Mouse (Mus musculus) heart, adult 2 months (tissue): ENCODE measurements around the gene Ptchd3. TPM values are rescaled to one million over a fixed set of nuclear protein-coding genes. Genes with fewer than 3 reads are reported as not detected.
A peak's percentile ranks its signal among the peaks of the same experiment; 100 is the strongest.

ENCODE experiments used
- DNase-seq, 2 experiments: peaks; one replicate each; pipeline ENCODE4 v3.0.0; 2021
- H3K27ac ChIP-seq: fragments of 200-600 bp; 2 replicates; pipeline ENCODE4 v1.8.1; 2022
- H3K27me3 ChIP-seq: fragments of 200-500 bp; 2 replicates; pipeline ENCODE4 v1.6.1; 2012; ENCODE audit warnings: mild to moderate bottlenecking, low read length, inconsistent platforms, mixed read lengths; ENCODE audit not compliant: control insufficient read depth, insufficient read depth
- H3K36me3 ChIP-seq: fragments of 200-500 bp; 2 replicates; pipeline ENCODE4 v1.6.1; 2012; ENCODE audit warnings: low read length, inconsistent platforms; ENCODE audit not compliant: control insufficient read depth, insufficient read depth
- H3K4me1 ChIP-seq: fragments of 200-500 bp; 2 replicates; pipeline ENCODE4 v1.6.1; 2011; ENCODE audit warnings: low read length; ENCODE audit not compliant: control insufficient read depth, insufficient read depth
- H3K4me3 ChIP-seq: fragments of 200-600 bp; 2 replicates; pipeline ENCODE4 v1.8.1; 2022
- H3K79me2 ChIP-seq: fragments of 200-500 bp; replicated peaks from 2 replicates; pipeline ENCODE4 v1.6.1; 2012; ENCODE audit warnings: mild to moderate bottlenecking, inconsistent platforms, low read length, moderate library complexity, mixed read lengths; ENCODE audit not compliant: control insufficient read depth, insufficient read depth
- H3K9ac ChIP-seq: fragments of 200-500 bp; 2 replicates; pipeline ENCODE4 v1.6.1; 2012; ENCODE audit warnings: low read depth, mild to moderate bottlenecking, control low read depth, inconsistent platforms, low read length, mixed read lengths
- CTCF ChIP-seq: fragments of 200-600 bp; IDR thresholded peaks from 2 replicates; pipeline ENCODE4 v1.8.1; 2022; ENCODE audit warnings: antibody characterized with exemption, mild to moderate bottlenecking, moderate library complexity
- EP300 ChIP-seq: fragments of 200-500 bp; IDR thresholded peaks from 2 replicates; pipeline ENCODE4 v1.6.1; 2011; ENCODE audit warnings: low read depth, low read length, control low read depth; ENCODE audit not compliant: insufficient read depth
- POLR2A ChIP-seq: fragments of 200-500 bp; IDR thresholded peaks from 2 replicates; pipeline ENCODE4 v1.6.1; 2011; ENCODE audit warnings: mild to moderate bottlenecking, low read depth, low read length, control low read depth; ENCODE audit not compliant: insufficient read depth
- WGBS: fragments of 180-500 bp; shearing (Covaris S2); methylation state at CpG from one replicate; pipeline ENCODE4 v1.1.7; 2018; 5-methylcytosine and 5-hydroxymethylcytosine counted together
- intact Hi-C: fragments of 180-260 bp; cut with DNase I; formaldehyde crosslinking; loops from one replicate; pipeline ENCODE4 v1.15.1; 2025
- polyA plus RNA-seq: library from polyadenylated mRNA; depleted of rRNA; stranded (reverse); fragments of >200 nt; gene quantifications from 2 replicates; pipeline ENCODE4 v1.2.3, GENCODE M21; 2012
- total RNA-seq, 2 experiments: library from RNA; stranded (reverse); gene quantifications; 2 replicates each; pipeline ENCODE4 v1.2.3; 2021

The Ptchd3 gene
- total and polyA plus RNA-seq, 3 experiments = 0.18 to 0.31 (median 0.21) TPM

DNA sequence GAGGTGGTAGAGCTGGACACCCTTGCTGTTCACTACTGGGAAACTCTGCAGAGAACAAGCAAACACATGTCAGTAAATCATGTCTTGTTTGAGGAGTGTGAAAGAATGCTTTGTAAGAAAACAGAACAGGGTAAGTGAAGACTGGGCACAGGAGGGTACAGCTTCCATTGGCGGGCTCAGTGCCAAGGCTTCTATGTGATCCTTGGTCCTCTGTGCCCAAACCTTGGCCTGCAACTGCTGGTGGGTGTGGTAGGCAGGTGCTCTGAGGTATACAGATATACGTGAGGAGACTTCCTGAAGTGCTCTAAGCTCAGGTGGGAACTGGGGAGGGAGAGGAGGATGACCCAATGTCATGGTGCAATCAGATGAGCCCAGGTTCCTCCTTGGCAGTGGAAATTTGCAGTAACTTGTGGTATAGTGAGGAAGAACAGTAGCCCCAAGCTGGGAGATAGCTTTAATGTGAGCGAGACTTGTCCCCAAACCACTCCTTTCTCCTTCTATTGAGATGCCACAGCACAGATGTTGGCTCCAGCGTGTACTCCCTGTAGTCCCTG is 30.2 kb upstream of the Ptchd3 start:
- Histone ChIP-seq H3K27ac (no peak overlapping the region), H3K4me3 (no peak overlapping the region), H3K9ac (no peak overlapping the region), H3K79me2 (no peaks in the 10 kb centered on the region), H3K27me3 (no peaks in the 10 kb centered on the region), H3K36me3 (peaks cover under 1% of the 10 kb centered on the region; the same call in 1 of the 2 replicates), H3K4me1 (peaks cover 5% of the 10 kb centered on the region)
- no peak for TF ChIP-seq EP300
- no peak for TF ChIP-seq POLR2A
- TF ChIP-seq CTCF = no peak
- intact Hi-C loops = no loop called here
- WGBS = 92% methylated on average over 4 of the region's 4 CpGs
- DNase-seq = no peak

DNA sequence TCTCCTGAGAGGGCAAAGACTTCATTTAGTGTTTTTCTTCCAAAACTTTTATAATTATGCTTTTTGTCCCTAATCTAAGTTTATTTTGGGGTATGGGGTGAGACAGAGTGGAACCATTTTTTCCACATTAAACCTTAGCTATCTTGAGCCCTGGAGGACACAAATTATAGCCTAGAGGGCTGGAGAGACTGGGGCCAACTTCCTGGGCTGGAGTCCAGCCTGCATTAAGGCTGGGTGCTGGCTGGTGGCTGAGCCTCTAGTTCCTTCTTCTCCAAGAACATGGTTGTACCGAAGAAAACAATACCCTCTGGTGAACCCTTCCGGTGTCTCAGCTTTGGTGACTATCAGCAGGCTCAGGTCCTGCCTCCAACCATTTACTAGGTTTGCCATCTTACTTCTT is 27.3 kb upstream of the Ptchd3 start:
- H3K36me3 ChIP-seq = no peaks in the 10 kb centered on the region
- DNase-seq = peak in 1 of 2 experiments; percentile 38
- no peak for TF ChIP-seq EP300
- no peak for TF ChIP-seq POLR2A
- no peak for TF ChIP-seq CTCF
- WGBS = 55% methylated on average over 2 of the region's 2 CpGs
- H3K79me2 ChIP-seq = no peaks in the 10 kb centered on the region
- H3K4me1 ChIP-seq = no peaks in the 10 kb centered on the region
- H3K27ac ChIP-seq = no peak overlapping the region
- no peak overlapping the region for H3K9ac ChIP-seq
- intact Hi-C loops = loop anchor here (2.0 kb wide), 1 partner anchor 100 kb away; no protein-coding TSS in a partner anchor
- H3K27me3 ChIP-seq = no peaks in the 10 kb centered on the region
- no peak overlapping the region for H3K4me3 ChIP-seq

- 71% methylated on average over 5 of the region's 5 CpGs for WGBS
- Histone ChIP-seq H3K27ac (no peak overlapping the region), H3K9ac (no peak overlapping the region), H3K36me3 (no peaks in the 10 kb centered on the region), H3K27me3 (no peaks in the 10 kb centered on the region), H3K4me3 (no peak overlapping the region), H3K4me1 (no peaks in the 10 kb centered on the region; the same call in 1 of the 2 replicates), H3K79me2 (no peaks in the 10 kb centered on the region)
- TF ChIP-seq POLR2A (no peak), CTCF (no peak), EP300 (no peak)
- intact Hi-C loops = loop anchor here (5.0 kb wide), 1 partner anchor 67 kb away; no protein-coding TSS in a partner anchor
- peak in 1 of 2 experiments; percentile 22 for DNase-seq
Measured at GRCm38 (mm10) chr11:121804258-121805027, 25.6 kb upstream of the Ptchd3 start.

DNA sequence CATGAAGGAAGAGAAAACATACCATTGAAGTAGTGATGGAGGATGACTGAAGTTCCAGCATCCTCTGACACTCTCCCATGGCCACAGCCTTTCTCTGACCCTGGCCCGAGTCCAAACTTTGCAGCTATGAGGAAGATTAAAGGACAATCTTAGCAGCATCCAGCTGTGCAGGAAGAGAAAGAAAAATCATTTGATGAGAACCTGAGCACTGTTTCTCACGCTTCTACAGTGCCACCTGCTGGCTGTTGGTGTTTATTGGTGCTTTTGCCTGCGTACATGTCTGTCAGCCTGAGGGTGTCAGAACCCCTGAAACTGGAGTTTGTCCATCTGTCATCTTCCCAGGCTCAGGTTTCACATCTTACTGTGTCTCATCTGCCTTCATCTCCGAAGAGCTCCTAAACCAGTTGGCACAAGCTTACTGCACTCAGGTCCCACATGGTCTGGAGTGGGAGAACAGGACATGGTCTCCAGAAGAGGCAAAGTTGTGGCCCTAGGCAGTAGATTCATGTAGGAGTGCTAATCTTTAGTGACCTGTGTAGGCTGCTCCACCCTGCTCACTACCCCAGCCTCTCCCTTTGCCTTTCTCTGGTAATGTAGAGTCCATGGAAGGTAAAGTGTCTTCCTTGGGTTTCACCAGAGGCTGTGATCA is 21.7 kb upstream of the Ptchd3 start:
- Histone ChIP-seq H3K36me3 (no peaks in the 10 kb centered on the region), H3K27me3 (no peaks in the 10 kb centered on the region), H3K79me2 (no peaks in the 10 kb centered on the region), H3K9ac (no peak overlapping the region), H3K4me1 (no peaks in the 10 kb centered on the region; the same call in 1 of the 2 replicates), H3K27ac (no peak overlapping the region), H3K4me3 (no peak overlapping the region)
- 3% methylated on average over 4 of the region's 4 CpGs for WGBS
- TF ChIP-seq CTCF = peak; percentile 94
- peak; percentile 78; the same call in 1 of the 2 replicates for TF ChIP-seq EP300
- no peak for TF ChIP-seq POLR2A
- DNase-seq = peak; percentile 79 to 86
- intact Hi-C loops = loop anchor here (1.0 to 5.0 kb wide), 4 partner anchors 71 to 332 kb away; no protein-coding TSS in a partner anchor

DNA sequence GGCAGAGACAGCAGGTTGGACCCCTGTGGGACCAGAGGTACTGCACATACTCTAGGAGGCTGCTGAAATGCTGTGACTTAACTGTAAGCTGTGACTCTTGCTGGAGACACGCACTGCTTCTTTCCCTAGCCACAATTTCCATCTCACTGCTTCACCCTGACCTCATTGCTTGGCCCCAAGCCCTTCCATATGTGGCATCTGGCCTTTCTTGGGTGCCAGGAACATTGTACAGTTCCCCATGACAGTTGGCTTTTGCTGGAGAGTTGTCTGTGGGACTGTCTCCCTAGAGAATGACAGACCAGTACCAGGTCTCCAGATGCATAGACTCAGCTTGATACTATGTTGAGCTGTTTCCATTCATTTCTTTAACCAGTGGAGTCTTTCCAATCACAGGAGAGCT is 21.2 kb upstream of the Ptchd3 start:
- intact Hi-C loops = loop anchor here (1.0 to 5.0 kb wide), 4 partner anchors 72 to 333 kb away; no protein-coding TSS in a partner anchor
- H3K4me3 ChIP-seq = no peak overlapping the region
- no peaks in the 10 kb centered on the region for H3K27me3 ChIP-seq
- no peaks in the 10 kb centered on the region; the same call in 1 of the 2 replicates for H3K4me1 ChIP-seq
- 45% methylated on average over 1 of the region's 1 CpGs for WGBS
- H3K9ac ChIP-seq = no peak overlapping the region
- no peaks in the 10 kb centered on the region for H3K79me2 ChIP-seq
- no peak overlapping the region for H3K27ac ChIP-seq
- no peak for TF ChIP-seq POLR2A
- TF ChIP-seq CTCF = no peak
- TF ChIP-seq EP300 = no peak
- DNase-seq = no peak
- no peaks in the 10 kb centered on the region for H3K36me3 ChIP-seq
